Mouse (Mus musculus) CH12.LX (cell line): ENCODE data around the gene Dock3. TPM values are rescaled to one million over a fixed set of nuclear protein-coding genes. Genes with fewer than 3 reads are reported as not detected.

Experiments
- DNase-seq: peaks from one replicate; pipeline ENCODE4 v3.0.0-alpha.2; 2013; ENCODE audit errors: extremely low read depth
- H3K27ac ChIP-seq: 2 replicates; pipeline ENCODE4 v1.5.1; 2012; ENCODE audit warnings: low read depth, mild to moderate bottlenecking, control low read depth, moderate library complexity; ENCODE audit not compliant: insufficient read depth
- H3K27me3 ChIP-seq: replicated peaks from 2 replicates; pipeline ENCODE3; 2012; ENCODE audit warnings: inconsistent platforms
- H3K36me3 ChIP-seq, 2 experiments: replicated peaks in 1 of 2; 2 replicates each; pipeline versions ENCODE3 to v1.6.1; 2012; ENCODE audit warnings: inconsistent platforms in 1 of 2, low read length in 1 of 2, mild to moderate bottlenecking in 1 of 2, mixed read lengths in 1 of 2, moderate library complexity in 1 of 2; ENCODE audit not compliant: control insufficient read depth in 1 of 2, insufficient read depth in 1 of 2
- H3K4me1 ChIP-seq, 2 experiments: 2 replicates each; pipeline ENCODE4 v1.6.1; 2012; ENCODE audit warnings: inconsistent platforms in 1 of 2, moderate library complexity in 1 of 2; ENCODE audit not compliant: insufficient read depth in 2 of 2, control insufficient read depth in 1 of 2
- H3K4me2 ChIP-seq: 2 replicates; pipeline ENCODE4 v1.6.1; 2012; ENCODE audit warnings: low read depth, mild to moderate bottlenecking, control low read depth; ENCODE audit not compliant: poor library complexity, insufficient read depth, severe bottlenecking
- H3K4me3 ChIP-seq, 3 experiments: fragments of 150-350 bp in 1 of 3; sonication (generic) in 1 of 3; replicated peaks in 1 of 3; 2 replicates each; pipeline versions ENCODE3 to v1.5.1; 2011 to 2012; ENCODE audit warnings: low read depth in 2 of 3, low read length in 2 of 3, mild to moderate bottlenecking in 2 of 3, moderate library complexity in 2 of 3, control low read depth in 1 of 3, improper control_type of control experiment in 1 of 3, inconsistent platforms in 1 of 3, mixed read lengths in 1 of 3; ENCODE audit not compliant: poor library complexity in 1 of 3
- H3K79me2 ChIP-seq: replicated peaks from 2 replicates; pipeline ENCODE4 v1.6.1; 2012; ENCODE audit warnings: mild to moderate bottlenecking, moderate library complexity; ENCODE audit not compliant: control insufficient read depth, poor library complexity, insufficient read depth, severe bottlenecking; ENCODE audit errors: extremely low read depth
- H3K9ac ChIP-seq: 2 replicates; pipeline ENCODE4 v1.6.1; 2012; ENCODE audit warnings: low read depth, mild to moderate bottlenecking, control low read depth, moderate library complexity; ENCODE audit not compliant: insufficient read depth
- H3K9me3 ChIP-seq: replicated peaks from 2 replicates; pipeline ENCODE3; 2012; ENCODE audit warnings: low read length, inconsistent platforms, mixed read lengths
- BHLHE40 ChIP-seq: IDR thresholded peaks from 2 replicates; pipeline ENCODE4 v1.6.1; 2011; ENCODE audit warnings: mild to moderate bottlenecking, low read depth, low read length, improper control_type of control experiment
- CHD1 ChIP-seq: IDR thresholded peaks from 2 replicates; pipeline ENCODE4 v1.6.1; 2012; ENCODE audit warnings: low read depth, low read length, improper control_type of control experiment, inconsistent platforms
- CHD2 ChIP-seq: IDR thresholded peaks from 2 replicates; pipeline ENCODE4 v1.6.1; 2011; ENCODE audit warnings: low read length, improper control_type of control experiment
- CTCF ChIP-seq, 2 experiments: IDR thresholded peaks in 1 of 2; conservative IDR thresholded peaks in 1 of 2; 2 replicates each; pipeline ENCODE4 v1.5.1; 2011 to 2012; ENCODE audit warnings: low read depth in 2 of 2, low read length in 2 of 2, improper control_type of control experiment in 1 of 2, inconsistent platforms in 1 of 2, mild to moderate bottlenecking in 1 of 2, moderate library complexity in 1 of 2
- E2F4 ChIP-seq: IDR thresholded peaks from 2 replicates; pipeline ENCODE4 v1.6.1; 2011; ENCODE audit warnings: low read depth, low read length, improper control_type of control experiment; ENCODE audit not compliant: insufficient replicate concordance
- ELF1 ChIP-seq: IDR thresholded peaks from 2 replicates; pipeline ENCODE4 v1.6.1; 2014; ENCODE audit warnings: low read depth, mild to moderate bottlenecking, inconsistent platforms, low read length, improper control_type of control experiment
- ETS1 ChIP-seq: conservative IDR thresholded peaks from 2 replicates; pipeline ENCODE4 v1.6.1; 2012; ENCODE audit warnings: low read depth, mild to moderate bottlenecking, inconsistent platforms, low read length, improper control_type of control experiment, moderate library complexity
- GABPA ChIP-seq: IDR thresholded peaks from 2 replicates; pipeline ENCODE4 v1.6.1; 2012; ENCODE audit warnings: low read depth, low read length, improper control_type of control experiment, inconsistent platforms; ENCODE audit not compliant: insufficient replicate concordance
- IRF4 ChIP-seq: IDR thresholded peaks from 2 replicates; pipeline ENCODE4 v1.6.1; 2014; ENCODE audit warnings: low read depth, mild to moderate bottlenecking, inconsistent platforms, low read length, improper control_type of control experiment
- JUND ChIP-seq: conservative IDR thresholded peaks from 2 replicates; pipeline ENCODE4 v1.6.1; 2011; ENCODE audit warnings: low read depth, low read length, improper control_type of control experiment
- KAT2A ChIP-seq: IDR thresholded peaks from 2 replicates; pipeline ENCODE4 v1.6.1; 2012; ENCODE audit warnings: low read length, improper control_type of control experiment, inconsistent platforms; ENCODE audit not compliant: insufficient replicate concordance
- MAFK ChIP-seq: IDR thresholded peaks from 2 replicates; pipeline ENCODE4 v1.6.1; 2011; ENCODE audit warnings: low read length, improper control_type of control experiment; ENCODE audit not compliant: insufficient replicate concordance
- MAZ ChIP-seq: IDR thresholded peaks from 2 replicates; pipeline ENCODE4 v1.6.1; 2012; ENCODE audit warnings: low read depth, mild to moderate bottlenecking, inconsistent platforms, low read length, improper control_type of control experiment, moderate library complexity
- MXI1 ChIP-seq: IDR thresholded peaks from 2 replicates; pipeline ENCODE4 v1.6.1; 2011; ENCODE audit warnings: mild to moderate bottlenecking, low read depth, low read length, improper control_type of control experiment
- NELFE ChIP-seq: IDR thresholded peaks from 2 replicates; pipeline ENCODE4 v1.6.1; 2011; ENCODE audit warnings: low read depth, low read length, improper control_type of control experiment
- NRF1 ChIP-seq: IDR thresholded peaks from 2 replicates; pipeline ENCODE4 v1.6.1; 2014; ENCODE audit warnings: low read depth, mild to moderate bottlenecking, inconsistent platforms, low read length, improper control_type of control experiment, moderate library complexity
- PAX5 ChIP-seq: IDR thresholded peaks from 2 replicates; pipeline ENCODE4 v1.6.1; 2012; ENCODE audit warnings: low read length, inconsistent platforms, mixed read lengths
- POLR2A ChIP-seq: IDR thresholded peaks from 2 replicates; pipeline ENCODE4 v1.6.1; 2011; ENCODE audit warnings: low read depth, mild to moderate bottlenecking, improper control_type of control experiment, low read length
- POLR2AphosphoS2 ChIP-seq: IDR thresholded peaks from 2 replicates; pipeline ENCODE4 v1.6.1; 2011; ENCODE audit warnings: low read depth, low read length, improper control_type of control experiment
- RCOR1 ChIP-seq: conservative IDR thresholded peaks from 2 replicates; pipeline ENCODE4 v1.6.1; 2012; ENCODE audit warnings: low read depth, mild to moderate bottlenecking, inconsistent platforms, low read length, improper control_type of control experiment
- SIN3A ChIP-seq: IDR thresholded peaks from 2 replicates; pipeline ENCODE4 v1.6.1; 2012; ENCODE audit warnings: low read length, improper control_type of control experiment, inconsistent platforms
- SMC3 ChIP-seq: IDR thresholded peaks from 2 replicates; pipeline ENCODE4 v1.6.1; 2011; ENCODE audit warnings: low read depth, low read length, improper control_type of control experiment
- TBP ChIP-seq: conservative IDR thresholded peaks from 2 replicates; pipeline ENCODE4 v1.6.1; 2011; ENCODE audit warnings: low read depth, low read length, improper control_type of control experiment
- USF1 ChIP-seq: IDR thresholded peaks from 2 replicates; pipeline ENCODE4 v1.6.1; 2014; ENCODE audit warnings: low read depth, mild to moderate bottlenecking, inconsistent platforms, low read length, improper control_type of control experiment
- USF2 ChIP-seq: conservative IDR thresholded peaks from 2 replicates; pipeline ENCODE4 v1.6.1; 2011; ENCODE audit warnings: low read depth, low read length, improper control_type of control experiment
- ZC3H11A ChIP-seq: IDR thresholded peaks from 2 replicates; pipeline ENCODE4 v1.6.1; 2012; ENCODE audit warnings: low read depth, mild to moderate bottlenecking, inconsistent platforms, low read length, improper control_type of control experiment
- ZMIZ1 ChIP-seq: IDR thresholded peaks from 2 replicates; pipeline ENCODE4 v1.6.1; 2012; ENCODE audit warnings: low read depth, mild to moderate bottlenecking, inconsistent platforms, low read length, improper control_type of control experiment
- dilution Hi-C: fragments of 300-500 bp; cut with MboI; formaldehyde crosslinking; loops from 2 replicates; pipeline ENCODE4 v1.14.3; 2020; ENCODE audit warnings: low sequenced_read_pairs; ENCODE audit not compliant: extremely low pct_unique_long_range_greater_than_20kb, extremely low pct_ligation_motif_present
- in situ Hi-C: fragments of 300-500 bp; cut with MboI; formaldehyde crosslinking; loops from 3 replicates; pipeline ENCODE4 v1.14.3; 2019; ENCODE audit warnings: low sequenced_read_pairs, low pct_ligation_motif_present, low pct_unique_long_range_greater_than_20kb, mixed read lengths
- polyA plus RNA-seq: library from polyadenylated mRNA; unstranded; fragments of >175 nt; gene quantifications from 2 replicates; pipeline ENCODE4 v1.2.1, GENCODE M21; 2012; ENCODE audit warnings: low read depth; ENCODE audit not compliant: insufficient read length
- total RNA-seq, 2 experiments: library from RNA; depleted of rRNA; stranded (reverse); fragments of 300-350 nt in 1 of 2; fragments of >200 nt in 1 of 2; gene quantifications; 2 replicates each; pipeline ENCODE4 v1.2.3; 2012 to 2014

Dock3 gene
- total and polyA plus RNA-seq, 3 experiments, result 0.30 TPM; not detected in 2

GRCm38 (mm10) chr9:106879471-106879870 lies 352.2 kb downstream of the Dock3 start:
- Histone ChIP-seq H3K4me1 (peaks cover 15 to 38% of the 10 kb centered on the region in 2 experiments; a peak in 3 of 4 replicates), H3K79me2 (peaks cover 18% of the 10 kb centered on the region), H3K36me3 (peaks cover 65 to 89% of the 10 kb centered on the region in 2 experiments)
- DNase-seq, result no peak
- in situ Hi-C loops, result no loop called here
- TF ChIP-seq CHD2 (no peak), POLR2A (no peak), ZMIZ1 (no peak), ELF1 (no peak), SIN3A (no peak), JUND (no peak), USF2 (no peak), MXI1 (no peak), CHD1 (no peak), BHLHE40 (no peak), E2F4 (no peak), IRF4 (no peak), RCOR1 (no peak), MAFK (no peak), CTCF (conservative IDR thresholded peaks at IDR 0.05 in 1 of 2, IDR thresholded peaks at IDR 0.05 in 1 of 2; ENCODE audit: low read depth in 2 of 2, low read length in 2 of 2) (no peak), MAZ (no peak), POLR2AphosphoS2 (no peak)
- TF ChIP-seq, all 38 proteins: peak for 0
- Histone ChIP-seq H3K9me3 (no peaks in the 10 kb centered on the region), H3K27ac (no peak overlapping the region), H3K27me3 (no peaks in the 10 kb centered on the region), H3K9ac (no peak overlapping the region), H3K4me3 (no peak overlapping the region), H3K4me2 (no peak overlapping the region)
- dilution Hi-C loops, result no loop called here

GRCm38 (mm10) chr9:106876666-106877065 lies 355.0 kb downstream of the Dock3 start:
- H3K36me3 ChIP-seq, result peaks cover 64 to 90% of the 10 kb centered on the region in 2 experiments
- no peak for DNase-seq
- in situ Hi-C loops (no loop called here), dilution Hi-C loops (no loop called here)
- H3K4me1 ChIP-seq, result peaks cover 0 to 14% of the 10 kb centered on the region in 2 experiments; a peak in 2 of 4 replicates
- H3K9ac ChIP-seq, result no peak overlapping the region
- peaks cover 2% of the 10 kb centered on the region for H3K79me2 ChIP-seq
- no peaks in the 10 kb centered on the region for H3K9me3 ChIP-seq
- H3K27me3 ChIP-seq, result no peaks in the 10 kb centered on the region
- no peak overlapping the region for H3K4me3 ChIP-seq
- no peak overlapping the region for H3K27ac ChIP-seq
- no peak for TF ChIP-seq ZMIZ1
- TF ChIP-seq JUND, result no peak
- no peak for TF ChIP-seq MAZ
- no peak for TF ChIP-seq MAFK
- no peak for TF ChIP-seq SIN3A
- no peak for TF ChIP-seq CHD1
- TF ChIP-seq KAT2A, result no peak
- TF ChIP-seq NELFE, result no peak
- no peak for TF ChIP-seq CHD2
- TF ChIP-seq TBP, result no peak
- no peak for TF ChIP-seq CTCF (conservative IDR thresholded peaks at IDR 0.05 in 1 of 2, IDR thresholded peaks at IDR 0.05 in 1 of 2; ENCODE audit: low read depth in 2 of 2, low read length in 2 of 2)
- TF ChIP-seq NRF1, result no peak
- no peak for TF ChIP-seq SMC3
- no peak for TF ChIP-seq PAX5
- no peak for TF ChIP-seq E2F4
- no peak for TF ChIP-seq BHLHE40
- no peak for TF ChIP-seq GABPA
- TF ChIP-seq ETS1, result no peak
- TF ChIP-seq ZC3H11A, result no peak
- no peak for TF ChIP-seq USF1
- H3K4me2 ChIP-seq, result no peak overlapping the region
